Mouse (Mus musculus) spleen, adult 2 months (tissue): ENCODE data around the gene Spata21.

Experiments
- CTCF ChIP-seq: fragments of 200-500 bp; IDR thresholded peaks from 2 replicates; pipeline ENCODE4 v1.5.1; 2011; ENCODE audit warnings: mild to moderate bottlenecking, inconsistent platforms; ENCODE audit not compliant: insufficient read depth, insufficient read length, insufficient replicate concordance; ENCODE audit errors: extremely low read depth
- POLR2A ChIP-seq: fragments of 200-500 bp; IDR thresholded peaks from 2 replicates; pipeline ENCODE4 v1.6.1; 2011; ENCODE audit warnings: low read depth, low read length, inconsistent platforms

GRCm38 (mm10) chr4:141044816-141045215 is 43.3 kb upstream of the Spata21 start:
- TF ChIP-seq CTCF, result peak; percentile 82
- TF ChIP-seq POLR2A, result no peak
